Mouse (Mus musculus): ENCODE data around the gene Ttbk2. TPM values are rescaled to one million over a fixed set of nuclear protein-coding genes. Genes with fewer than 3 reads are reported as not detected.

Ttbk2 gene
- total RNA-seq, 1 experiment, result 6.0 TPM

DNA sequence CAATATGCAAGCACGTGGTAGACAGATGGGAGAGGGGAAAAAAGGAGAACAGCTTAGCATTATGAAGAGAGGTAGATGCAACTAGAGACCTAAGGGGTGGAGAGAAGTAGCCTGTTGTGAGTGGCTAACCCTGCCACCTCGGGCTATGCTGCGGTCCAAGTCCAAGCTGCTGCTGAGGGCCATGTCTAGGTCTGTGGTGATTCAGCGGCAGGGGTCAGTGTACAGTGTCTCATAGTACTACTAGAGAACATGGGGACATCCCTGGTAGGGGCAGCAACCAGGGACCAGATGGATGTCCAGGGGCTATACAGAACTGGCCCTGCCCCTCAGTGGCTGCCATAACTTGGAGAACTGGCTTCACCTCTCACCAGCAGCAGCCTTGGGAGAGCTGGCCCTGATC is 15.2 kb downstream of the Ttbk2 start:
- in situ Hi-C loops (cut with MboI; ENCODE audit: low sequenced_read_pairs in 2 of 2, unreplicated experiment in 2 of 2), result no loop called here

GRCm38 (mm10) chr2:120826936-120827638 is 23.3 kb downstream of the Ttbk2 start:
- no peak overlapping the region for H3K4me3 ChIP-seq (ENCODE audit: insufficient read depth in 1 of 2, low read depth in 1 of 2, low read length in 2 of 2, poor library complexity in 1 of 2, severe bottlenecking in 1 of 2)

More for the DNA sequence above, 15.2 kb downstream of the Ttbk2 start:
- no peaks in the 10 kb centered on the region for H3K36me3 ChIP-seq (ENCODE audit: control insufficient read depth, insufficient read depth, low read length, poor library complexity, severe bottlenecking)
- no peaks in the 10 kb centered on the region for H3K4me1 ChIP-seq (ENCODE audit: control insufficient read depth in 2 of 2, insufficient read depth in 2 of 2, low read length in 2 of 2, poor library complexity in 1 of 2)
- H3K4me3 ChIP-seq (ENCODE audit: insufficient read depth in 1 of 2, low read depth in 1 of 2, low read length in 2 of 2, poor library complexity in 1 of 2, severe bottlenecking in 1 of 2), result no peak overlapping the region
- no peak for DNase-seq (ENCODE audit: low read depth, low spot score)
- no peak overlapping the region; the same call in 1 of the 2 replicates for H3K27ac ChIP-seq (ENCODE audit: insufficient read depth, low read depth, low read length, poor library complexity, severe bottlenecking)
- H3K9me3 ChIP-seq (ENCODE audit: control insufficient read depth, insufficient read depth, low read depth, low read length), result no peaks in the 10 kb centered on the region
- no peak overlapping the region for H3K9ac ChIP-seq (ENCODE audit: insufficient read depth, low read depth, low read length, poor library complexity, severe bottlenecking)
- TF ChIP-seq CHD2 (IDR thresholded peaks at IDR 0.05; ENCODE audit: low read depth, low read length) (no peak), MAFK (IDR thresholded peaks at IDR 0.05; ENCODE audit: insufficient read depth, low read depth, low read length) (no peak), ZNF384 (IDR thresholded peaks at IDR 0.05; ENCODE audit: low read depth, low read length) (no peak), ZC3H11A (IDR thresholded peaks at IDR 0.05; ENCODE audit: borderline replicate concordance, low read depth, low read length) (no peak), HCFC1 (IDR thresholded peaks at IDR 0.05; ENCODE audit: borderline replicate concordance, insufficient read depth, low read length) (no peak)

DNA sequence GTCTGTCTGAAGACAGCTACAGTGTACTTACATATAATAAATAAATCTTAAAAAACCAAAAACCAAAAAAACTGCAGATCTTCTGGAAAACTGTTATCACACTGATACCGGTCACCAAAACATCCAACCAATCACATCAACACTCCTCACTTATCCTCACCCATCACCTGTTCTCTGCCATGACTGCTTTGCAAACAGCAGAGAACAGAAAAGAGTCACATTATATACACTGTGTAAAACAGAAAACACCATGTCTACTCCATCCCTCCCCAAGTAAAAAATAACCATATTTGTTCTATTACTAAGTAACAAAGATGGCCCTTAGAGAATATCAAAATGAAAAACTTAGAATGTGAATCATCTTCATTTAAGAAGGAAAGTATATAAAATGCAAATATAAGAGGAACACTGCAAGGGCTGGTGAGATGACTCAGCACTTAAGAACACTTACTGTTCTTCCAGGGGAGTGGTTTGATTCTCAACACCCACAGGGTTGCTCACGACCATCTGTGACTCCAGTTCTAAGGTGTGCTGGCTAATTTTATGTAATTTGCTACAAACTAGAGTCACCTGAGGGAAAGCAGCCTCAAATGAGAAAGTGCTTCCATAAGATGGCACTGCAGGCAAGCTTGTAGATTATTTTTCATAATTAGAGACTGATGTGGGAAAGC is 80.0 kb downstream of the Ttbk2 start:
- DNase-seq (ENCODE audit: low read depth, low spot score), result no peak
- H3K9me3 ChIP-seq (ENCODE audit: control insufficient read depth, insufficient read depth, low read depth, low read length), result no peaks in the 10 kb centered on the region
- no peaks in the 10 kb centered on the region; the same call in 1 of the 2 replicates for H3K36me3 ChIP-seq (ENCODE audit: control insufficient read depth, insufficient read depth, low read length, poor library complexity, severe bottlenecking)
- no peak overlapping the region for H3K4me3 ChIP-seq (ENCODE audit: insufficient read depth in 1 of 2, low read depth in 1 of 2, low read length in 2 of 2, poor library complexity in 1 of 2, severe bottlenecking in 1 of 2)
- no peak overlapping the region for H3K27ac ChIP-seq (ENCODE audit: insufficient read depth, low read depth, low read length, poor library complexity, severe bottlenecking)
- TF ChIP-seq ZC3H11A (IDR thresholded peaks at IDR 0.05; ENCODE audit: borderline replicate concordance, low read depth, low read length) (no peak), MAFK (IDR thresholded peaks at IDR 0.05; ENCODE audit: insufficient read depth, low read depth, low read length) (peak; percentile 51; the same call in 1 of the 2 replicates)
- in situ Hi-C loops (cut with MboI; ENCODE audit: low sequenced_read_pairs in 2 of 2, unreplicated experiment in 2 of 2), result no loop called here
- no peaks in the 10 kb centered on the region for H3K4me1 ChIP-seq (ENCODE audit: control insufficient read depth in 2 of 2, insufficient read depth in 2 of 2, low read length in 2 of 2, poor library complexity in 1 of 2)
- no peak overlapping the region for H3K9ac ChIP-seq (ENCODE audit: insufficient read depth, low read depth, low read length, poor library complexity, severe bottlenecking)

More at GRCm38 (mm10) chr2:120826936-120827638, 23.3 kb downstream of the Ttbk2 start:
- H3K9me3 ChIP-seq (ENCODE audit: control insufficient read depth, insufficient read depth, low read depth, low read length), result no peaks in the 10 kb centered on the region
- H3K27ac ChIP-seq (ENCODE audit: insufficient read depth, low read depth, low read length, poor library complexity, severe bottlenecking), result no peak overlapping the region
- no peak for DNase-seq (ENCODE audit: low read depth, low spot score)
- TF ChIP-seq ZC3H11A (IDR thresholded peaks at IDR 0.05; ENCODE audit: borderline replicate concordance, low read depth, low read length) (no peak), CHD2 (IDR thresholded peaks at IDR 0.05; ENCODE audit: low read depth, low read length) (no peak), MAFK (IDR thresholded peaks at IDR 0.05; ENCODE audit: insufficient read depth, low read depth, low read length) (no peak), ZNF384 (IDR thresholded peaks at IDR 0.05; ENCODE audit: low read depth, low read length) (no peak), HCFC1 (IDR thresholded peaks at IDR 0.05; ENCODE audit: borderline replicate concordance, insufficient read depth, low read length) (no peak)
- H3K36me3 ChIP-seq (ENCODE audit: control insufficient read depth, insufficient read depth, low read length, poor library complexity, severe bottlenecking), result no peaks in the 10 kb centered on the region
- in situ Hi-C loops (cut with MboI; ENCODE audit: low sequenced_read_pairs in 2 of 2, unreplicated experiment in 2 of 2), result no loop called here
- H3K4me1 ChIP-seq (ENCODE audit: control insufficient read depth in 2 of 2, insufficient read depth in 2 of 2, low read length in 2 of 2, poor library complexity in 1 of 2), result peaks cover 3% of the 10 kb centered on the region in 2 experiments; a peak in 2 of 4 replicates
- no peak overlapping the region for H3K9ac ChIP-seq (ENCODE audit: insufficient read depth, low read depth, low read length, poor library complexity, severe bottlenecking)

- Histone ChIP-seq H3K9ac (ENCODE audit: insufficient read depth, low read depth, low read length, poor library complexity, severe bottlenecking) (no peak overlapping the region), H3K27ac (ENCODE audit: insufficient read depth, low read depth, low read length, poor library complexity, severe bottlenecking) (no peak overlapping the region), H3K9me3 (ENCODE audit: control insufficient read depth, insufficient read depth, low read depth, low read length) (no peaks in the 10 kb centered on the region), H3K4me1 (ENCODE audit: control insufficient read depth in 2 of 2, insufficient read depth in 2 of 2, low read length in 2 of 2, poor library complexity in 1 of 2) (no peaks in the 10 kb centered on the region), H3K4me3 (ENCODE audit: insufficient read depth in 1 of 2, low read depth in 1 of 2, low read length in 2 of 2, poor library complexity in 1 of 2, severe bottlenecking in 1 of 2) (no peak overlapping the region), H3K36me3 (ENCODE audit: control insufficient read depth, insufficient read depth, low read length, poor library complexity, severe bottlenecking) (no peaks in the 10 kb centered on the region)
- in situ Hi-C loops (cut with MboI; ENCODE audit: low sequenced_read_pairs in 2 of 2, unreplicated experiment in 2 of 2), result no loop called here
- DNase-seq (ENCODE audit: low read depth, low spot score), result no peak
- no peak for TF ChIP-seq CHD2 (IDR thresholded peaks at IDR 0.05; ENCODE audit: low read depth, low read length)
- TF ChIP-seq HCFC1 (IDR thresholded peaks at IDR 0.05; ENCODE audit: borderline replicate concordance, insufficient read depth, low read length), result no peak
- no peak for TF ChIP-seq MAFK (IDR thresholded peaks at IDR 0.05; ENCODE audit: insufficient read depth, low read depth, low read length)
- TF ChIP-seq ZC3H11A (IDR thresholded peaks at IDR 0.05; ENCODE audit: borderline replicate concordance, low read depth, low read length), result no peak
- TF ChIP-seq ZNF384 (IDR thresholded peaks at IDR 0.05; ENCODE audit: low read depth, low read length), result no peak
These were observed 88.5 kb downstream of the Ttbk2 start for GRCm38 (mm10) chr2:120761922-120762321.

All from ES-E14 (cell line).